ENCODE assay signal across 23 mouse cellular contexts in the genomic region with DNA sequence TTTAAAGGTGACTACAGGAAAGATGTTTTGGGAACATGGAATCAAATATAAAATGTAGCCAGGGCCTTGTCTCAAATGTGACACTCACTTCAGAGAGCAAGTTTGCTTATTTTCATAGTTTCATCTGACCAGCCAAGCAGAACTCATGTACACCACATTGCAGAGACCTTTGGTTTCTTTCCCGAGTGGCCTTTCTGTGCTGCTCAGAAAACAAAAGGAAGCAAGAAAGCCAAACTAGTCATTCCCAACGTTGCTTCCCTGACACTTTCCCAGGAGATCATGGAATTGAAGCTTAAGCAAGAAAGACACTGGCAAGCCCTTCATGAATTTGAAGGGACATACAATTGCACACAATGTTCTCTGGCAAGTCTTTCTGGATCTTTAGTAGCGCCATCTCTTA.
"Had no signal": no experiment of that assay in that cellular context is flagged by ENCODE, and none has a peak within 500 bp of the region (broad histone marks: within the 10 kb centered on the region; RNA-seq: fewer than 3 reads in every experiment).

No protein-coding gene starts in this region.

- H3K27me3 ChIP-seq: limb, embryonic 13.5 days; liver, embryonic 12.5 days; liver, embryonic 15.5 days; lung, embryonic 15.5 days; midbrain, embryonic 12.5 days; midbrain, embryonic 15.5 days; neural tube, embryonic 12.5 days; neural tube, embryonic 15.5 days had no signal

- DNase-seq: layer of hippocampus, adult 9-11 months; liver; lung, adult 18-20 months; lung, postnatal 14 days; right cerebral cortex, adult 18-20 months; right cerebral cortex, postnatal 14 days; right cerebral cortex, postnatal 4 days; spleen, adult 18-20 months; thymus, adult 18-20 months; thymus, postnatal 36 days had no signal

- H3K4me3 ChIP-seq: layer of hippocampus, adult 2 months; limb, embryonic 10.5 days; limb, embryonic 13.5 days; liver, embryonic 12.5 days; liver, embryonic 15.5 days; lung, embryonic 15.5 days; midbrain, embryonic 12.5 days; midbrain, embryonic 15.5 days; neural tube, embryonic 12.5 days; neural tube, embryonic 15.5 days had no signal

- H3K27ac ChIP-seq: layer of hippocampus, adult 2 months; limb, embryonic 10.5 days; limb, embryonic 13.5 days; liver, embryonic 12.5 days; liver, embryonic 15.5 days; lung, embryonic 15.5 days; macrophage; midbrain, embryonic 12.5 days; midbrain, embryonic 15.5 days; neural tube, embryonic 12.5 days; neural tube, embryonic 15.5 days had no signal

- H3K9ac ChIP-seq: limb, embryonic 13.5 days; liver, embryonic 12.5 days; liver, embryonic 15.5 days; lung, embryonic 15.5 days; midbrain, embryonic 12.5 days; midbrain, embryonic 15.5 days; neural tube, embryonic 12.5 days; neural tube, embryonic 15.5 days had no signal

- H3K4me2 ChIP-seq: limb, embryonic 13.5 days; liver, embryonic 12.5 days; liver, embryonic 15.5 days; lung, embryonic 15.5 days; midbrain, embryonic 12.5 days; midbrain, embryonic 15.5 days; neural tube, embryonic 12.5 days; neural tube, embryonic 15.5 days had no signal

- ATAC-seq: inflammation-experienced regulatory T-cells, adult 6 months; intestine, embryonic 16.5 days; liver, embryonic 12.5 days; midbrain, embryonic 15.5 days had no signal

- H3K36me3 ChIP-seq: limb, embryonic 10.5 days; limb, embryonic 13.5 days; liver, embryonic 12.5 days; liver, embryonic 15.5 days; lung, embryonic 15.5 days; midbrain, embryonic 12.5 days; midbrain, embryonic 15.5 days; neural tube, embryonic 12.5 days; neural tube, embryonic 15.5 days had no signal

- H3K9me3 ChIP-seq: limb, embryonic 10.5 days; limb, embryonic 13.5 days; liver, embryonic 12.5 days; liver, embryonic 15.5 days; lung, embryonic 15.5 days; midbrain, embryonic 12.5 days; midbrain, embryonic 15.5 days; neural tube, embryonic 12.5 days; neural tube, embryonic 15.5 days had no signal

- H3K4me1 ChIP-seq: liver, embryonic 12.5 days; liver, embryonic 15.5 days; lung, embryonic 15.5 days; midbrain, embryonic 12.5 days; midbrain, embryonic 15.5 days; neural tube, embryonic 12.5 days; neural tube, embryonic 15.5 days had no signal
